Mouse (Mus musculus): ENCODE data around the gene Pde11a. TPM values are rescaled to one million over a fixed set of nuclear protein-coding genes. Genes with fewer than 3 reads are reported as not detected.

Pde11a gene
- polyA plus RNA-seq, 1 experiment from 2014 or later: 0.13 TPM

- Histone ChIP-seq H3K36me3 (ENCODE audit: control insufficient read depth, insufficient read depth, low read length) (no peaks in the 10 kb centered on the region), H3K27ac (ENCODE audit: low read length) (no peak overlapping the region), H3K27me3 (ENCODE audit: control insufficient read depth, insufficient read depth, low read depth, low read length) (no peaks in the 10 kb centered on the region), H3K9me3 (ENCODE audit: control insufficient read depth, low read length) (no peaks in the 10 kb centered on the region), H3K4me3 (ENCODE audit: low read length) (no peak overlapping the region), H3K4me2 (ENCODE audit: low read depth, low read length) (no peak overlapping the region), H3K9ac (ENCODE audit: low read length) (no peak overlapping the region), H3K4me1 (replicated peaks; ENCODE audit: control insufficient read depth, insufficient read depth, low read length) (no peaks in the 10 kb centered on the region)
- no peak for ATAC-seq (ENCODE audit: low read depth)
- WGBS: 81% methylated on average over 3 of the region's 3 CpGs
Measured at GRCm38 (mm10) chr2:76326161-76326560, 12.4 kb downstream of the Pde11a start.

- Histone ChIP-seq H3K4me2 (ENCODE audit: low read depth, low read length) (no peak overlapping the region), H3K4me1 (replicated peaks; ENCODE audit: control insufficient read depth, insufficient read depth, low read length) (no peaks in the 10 kb centered on the region), H3K9ac (ENCODE audit: low read length) (no peak overlapping the region), H3K27me3 (ENCODE audit: control insufficient read depth, insufficient read depth, low read depth, low read length) (no peaks in the 10 kb centered on the region), H3K4me3 (ENCODE audit: low read length) (no peak overlapping the region), H3K36me3 (ENCODE audit: control insufficient read depth, insufficient read depth, low read length) (no peaks in the 10 kb centered on the region), H3K27ac (ENCODE audit: low read length) (no peak overlapping the region), H3K9me3 (ENCODE audit: control insufficient read depth, low read length) (no peaks in the 10 kb centered on the region)
- WGBS: 80% methylated on average over 5 of the region's 5 CpGs
- no peak for ATAC-seq (ENCODE audit: low read depth)
Measured at GRCm38 (mm10) chr2:76324463-76324862, 14.1 kb downstream of the Pde11a start.

- Histone ChIP-seq H3K27me3 (ENCODE audit: control insufficient read depth, insufficient read depth, low read depth, low read length) (no peaks in the 10 kb centered on the region), H3K4me1 (replicated peaks; ENCODE audit: control insufficient read depth, insufficient read depth, low read length) (no peaks in the 10 kb centered on the region), H3K9me3 (ENCODE audit: control insufficient read depth, low read length) (no peaks in the 10 kb centered on the region), H3K9ac (ENCODE audit: low read length) (no peak overlapping the region), H3K4me3 (ENCODE audit: low read length) (no peak overlapping the region), H3K27ac (ENCODE audit: low read length) (no peak overlapping the region), H3K4me2 (ENCODE audit: low read depth, low read length) (no peak overlapping the region), H3K36me3 (ENCODE audit: control insufficient read depth, insufficient read depth, low read length) (no peaks in the 10 kb centered on the region)
- no peak for ATAC-seq (ENCODE audit: low read depth)
- 80% methylated on average over 21 of the region's 21 CpGs for WGBS
Measured at GRCm38 (mm10) chr2:76323185-76323875, 15.2 kb downstream of the Pde11a start.

- Histone ChIP-seq H3K4me1 (replicated peaks; ENCODE audit: control insufficient read depth, insufficient read depth, low read length) (no peaks in the 10 kb centered on the region), H3K4me2 (ENCODE audit: low read depth, low read length) (no peak overlapping the region), H3K27me3 (ENCODE audit: control insufficient read depth, insufficient read depth, low read depth, low read length) (no peaks in the 10 kb centered on the region; the same call in 1 of the 2 replicates), H3K27ac (ENCODE audit: low read length) (no peak overlapping the region), H3K4me3 (ENCODE audit: low read length) (no peak overlapping the region), H3K9me3 (ENCODE audit: control insufficient read depth, low read length) (no peaks in the 10 kb centered on the region), H3K9ac (ENCODE audit: low read length) (no peak overlapping the region), H3K36me3 (ENCODE audit: control insufficient read depth, insufficient read depth, low read length) (no peaks in the 10 kb centered on the region)
- WGBS: 87% methylated on average over 6 of the region's 6 CpGs
- ATAC-seq (ENCODE audit: low read depth): no peak
Measured at GRCm38 (mm10) chr2:76320336-76320735, 18.2 kb downstream of the Pde11a start.

GRCm38 (mm10) chr2:76319231-76319630, 19.3 kb downstream of the Pde11a start:
- Histone ChIP-seq H3K9me3 (ENCODE audit: control insufficient read depth, low read length) (no peaks in the 10 kb centered on the region), H3K4me2 (ENCODE audit: low read depth, low read length) (no peak overlapping the region), H3K27ac (ENCODE audit: low read length) (no peak overlapping the region), H3K4me3 (ENCODE audit: low read length) (no peak overlapping the region), H3K27me3 (ENCODE audit: control insufficient read depth, insufficient read depth, low read depth, low read length) (no peaks in the 10 kb centered on the region; the same call in 1 of the 2 replicates), H3K36me3 (ENCODE audit: control insufficient read depth, insufficient read depth, low read length) (no peaks in the 10 kb centered on the region), H3K4me1 (replicated peaks; ENCODE audit: control insufficient read depth, insufficient read depth, low read length) (no peaks in the 10 kb centered on the region), H3K9ac (ENCODE audit: low read length) (no peak overlapping the region)
- ATAC-seq (ENCODE audit: low read depth): no peak
- WGBS: 83% methylated on average over 6 of the region's 6 CpGs

GRCm38 (mm10) chr2:76287671-76288070, 50.9 kb downstream of the Pde11a start:
- WGBS: 87% methylated on average over 3 of the region's 3 CpGs
- H3K36me3 ChIP-seq (ENCODE audit: control insufficient read depth, insufficient read depth, low read length): no peaks in the 10 kb centered on the region
- no peak overlapping the region for H3K4me3 ChIP-seq (ENCODE audit: low read length)
- no peak overlapping the region for H3K9ac ChIP-seq (ENCODE audit: low read length)
- no peak overlapping the region for H3K4me2 ChIP-seq (ENCODE audit: low read depth, low read length)
- no peaks in the 10 kb centered on the region for H3K4me1 ChIP-seq (replicated peaks; ENCODE audit: control insufficient read depth, insufficient read depth, low read length)
- ATAC-seq (ENCODE audit: low read depth): no peak
- H3K27ac ChIP-seq (ENCODE audit: low read length): no peak overlapping the region
- no peaks in the 10 kb centered on the region for H3K27me3 ChIP-seq (ENCODE audit: control insufficient read depth, insufficient read depth, low read depth, low read length)
- no peaks in the 10 kb centered on the region for H3K9me3 ChIP-seq (ENCODE audit: control insufficient read depth, low read length)

GRCm38 (mm10) chr2:76286288-76286740, 52.3 kb downstream of the Pde11a start:
- H3K27ac ChIP-seq (ENCODE audit: low read length): no peak overlapping the region
- no peak overlapping the region for H3K9ac ChIP-seq (ENCODE audit: low read length)
- no peaks in the 10 kb centered on the region for H3K4me1 ChIP-seq (replicated peaks; ENCODE audit: control insufficient read depth, insufficient read depth, low read length)
- no peaks in the 10 kb centered on the region for H3K36me3 ChIP-seq (ENCODE audit: control insufficient read depth, insufficient read depth, low read length)
- peak; percentile 73 for ATAC-seq (ENCODE audit: low read depth)
- 53% methylated on average over 4 of the region's 4 CpGs for WGBS
- no peak overlapping the region for H3K4me2 ChIP-seq (ENCODE audit: low read depth, low read length)
- H3K4me3 ChIP-seq (ENCODE audit: low read length): no peak overlapping the region
- H3K27me3 ChIP-seq (ENCODE audit: control insufficient read depth, insufficient read depth, low read depth, low read length): no peaks in the 10 kb centered on the region
- no peaks in the 10 kb centered on the region for H3K9me3 ChIP-seq (ENCODE audit: control insufficient read depth, low read length)

GRCm38 (mm10) chr2:76285150-76285549, 53.4 kb downstream of the Pde11a start:
- Histone ChIP-seq H3K4me2 (ENCODE audit: low read depth, low read length) (no peak overlapping the region), H3K4me3 (ENCODE audit: low read length) (no peak overlapping the region), H3K4me1 (replicated peaks; ENCODE audit: control insufficient read depth, insufficient read depth, low read length) (no peaks in the 10 kb centered on the region), H3K9me3 (ENCODE audit: control insufficient read depth, low read length) (no peaks in the 10 kb centered on the region), H3K9ac (ENCODE audit: low read length) (no peak overlapping the region), H3K27me3 (ENCODE audit: control insufficient read depth, insufficient read depth, low read depth, low read length) (no peaks in the 10 kb centered on the region), H3K27ac (ENCODE audit: low read length) (no peak overlapping the region), H3K36me3 (ENCODE audit: control insufficient read depth, insufficient read depth, low read length) (no peaks in the 10 kb centered on the region)
- ATAC-seq (ENCODE audit: low read depth): no peak
- 74% methylated on average over 3 of the region's 3 CpGs for WGBS

- Histone ChIP-seq H3K9me3 (ENCODE audit: control insufficient read depth, low read length) (no peaks in the 10 kb centered on the region), H3K27me3 (ENCODE audit: control insufficient read depth, insufficient read depth, low read depth, low read length) (no peaks in the 10 kb centered on the region), H3K9ac (ENCODE audit: low read length) (no peak overlapping the region), H3K27ac (ENCODE audit: low read length) (no peak overlapping the region), H3K4me2 (ENCODE audit: low read depth, low read length) (no peak overlapping the region), H3K36me3 (ENCODE audit: control insufficient read depth, insufficient read depth, low read length) (no peaks in the 10 kb centered on the region), H3K4me3 (ENCODE audit: low read length) (no peak overlapping the region), H3K4me1 (replicated peaks; ENCODE audit: control insufficient read depth, insufficient read depth, low read length) (no peaks in the 10 kb centered on the region)
- ATAC-seq (ENCODE audit: low read depth): peak; percentile 64
- WGBS: 52% methylated on average over 6 of the region's 6 CpGs
Measured at GRCm38 (mm10) chr2:76283378-76284132, 55.0 kb downstream of the Pde11a start.

All from lung, embryonic 16.5 days (tissue).